Mouse (Mus musculus) MEL (cell line): ENCODE data around the gene Madd. TPM values are rescaled to one million over a fixed set of nuclear protein-coding genes. Genes with fewer than 3 reads are reported as not detected.

Experiments
- DNase-seq: peaks from one replicate; pipeline ENCODE4 v3.0.0; 2011; ENCODE audit warnings: low read depth, low spot score
- H3K27ac ChIP-seq: 2 replicates; pipeline ENCODE4 v1.5.1; 2012; ENCODE audit warnings: low read depth, mild to moderate bottlenecking, control low read depth, low read length, moderate library complexity; ENCODE audit not compliant: control insufficient read depth
- H3K27me3 ChIP-seq, 2 experiments: fragments of 150-350 bp in 1 of 2; sonication (generic) in 1 of 2; 2 replicates each; pipeline ENCODE4 v1.6.1; 2012; ENCODE audit warnings: low read length in 2 of 2, mild to moderate bottlenecking in 2 of 2, improper control_type of control experiment in 1 of 2, moderate library complexity in 1 of 2; ENCODE audit not compliant: insufficient read depth in 2 of 2, control insufficient read depth in 1 of 2
- H3K36me3 ChIP-seq, 2 experiments: 2 replicates each; pipeline ENCODE4 v1.6.1; 2012 to 2014; ENCODE audit warnings: low read length in 2 of 2, improper control_type of control experiment in 1 of 2, inconsistent platforms in 1 of 2, mild to moderate bottlenecking in 1 of 2; ENCODE audit not compliant: insufficient read depth in 2 of 2, control insufficient read depth in 1 of 2
- H3K4me1 ChIP-seq, 2 experiments: fragments of 150-350 bp in 1 of 2; sonication (generic) in 1 of 2; 2 replicates each; pipeline ENCODE4 v1.6.1; 2012; ENCODE audit warnings: low read length in 2 of 2, improper control_type of control experiment in 1 of 2, mild to moderate bottlenecking in 1 of 2; ENCODE audit not compliant: insufficient read depth in 2 of 2, control insufficient read depth in 1 of 2
- H3K4me3 ChIP-seq, 2 experiments: fragments of 150-350 bp in 1 of 2; sonication (generic) in 1 of 2; 2 replicates each; pipeline ENCODE4 v1.5.1; 2012; ENCODE audit warnings: low read depth in 2 of 2, low read length in 2 of 2, mild to moderate bottlenecking in 2 of 2, moderate library complexity in 2 of 2, control low read depth in 1 of 2, improper control_type of control experiment in 1 of 2; ENCODE audit not compliant: control insufficient read depth in 1 of 2, insufficient read depth in 1 of 2
- H3K79me2 ChIP-seq: 2 replicates; pipeline ENCODE4 v1.6.1; 2012; ENCODE audit warnings: mild to moderate bottlenecking, low read length, moderate library complexity; ENCODE audit not compliant: control insufficient read depth, poor library complexity, insufficient read depth
- H3K9ac ChIP-seq: 2 replicates; pipeline ENCODE4 v1.6.1; 2012; ENCODE audit warnings: low read depth, mild to moderate bottlenecking, control low read depth, low read length, moderate library complexity; ENCODE audit not compliant: control insufficient read depth, poor library complexity, severe bottlenecking
- H3K9me3 ChIP-seq: fragments of 150-350 bp; sonication (generic); replicated peaks from 2 replicates; pipeline ENCODE4 v1.6.1; 2012; ENCODE audit warnings: mild to moderate bottlenecking, low read length, improper control_type of control experiment, moderate library complexity; ENCODE audit not compliant: insufficient read depth
- BHLHE40 ChIP-seq: IDR thresholded peaks from 2 replicates; pipeline ENCODE4 v1.6.1; 2012; ENCODE audit warnings: low read depth, mild to moderate bottlenecking, inconsistent platforms, low read length, improper control_type of control experiment, borderline replicate concordance
- CHD2 ChIP-seq: IDR thresholded peaks from 2 replicates; pipeline ENCODE4 v1.6.1; 2011; ENCODE audit warnings: low read length, improper control_type of control experiment
- CTCF ChIP-seq, 3 experiments: IDR thresholded peaks in 2 of 3; conservative IDR thresholded peaks in 1 of 3; 2 replicates each; pipeline ENCODE4 v1.5.1; 2011 to 2012; ENCODE audit warnings: low read length in 3 of 3, low read depth in 2 of 3, mild to moderate bottlenecking in 2 of 3, improper control_type of control experiment in 1 of 3, inconsistent platforms in 1 of 3, mixed read lengths in 1 of 3, moderate library complexity in 1 of 3; ENCODE audit not compliant: control insufficient read depth in 1 of 3, insufficient read depth in 1 of 3, poor library complexity in 1 of 3, severe bottlenecking in 1 of 3
- ELF1 ChIP-seq: IDR thresholded peaks from 2 replicates; pipeline ENCODE4 v1.6.1; 2014; ENCODE audit warnings: low read depth, mild to moderate bottlenecking, inconsistent platforms, low read length, improper control_type of control experiment, moderate library complexity
- ETS1 ChIP-seq: IDR thresholded peaks from 2 replicates; pipeline ENCODE4 v1.6.1; 2012; ENCODE audit warnings: low read depth, mild to moderate bottlenecking, inconsistent platforms, low read length, improper control_type of control experiment, moderate library complexity
- GABPA ChIP-seq: IDR thresholded peaks from 2 replicates; pipeline ENCODE4 v1.6.1; 2012; ENCODE audit warnings: low read depth, mild to moderate bottlenecking, inconsistent platforms, low read length, improper control_type of control experiment, moderate library complexity
- GATA1 ChIP-seq: IDR thresholded peaks from 2 replicates; pipeline ENCODE4 v1.6.1; 2011; ENCODE audit warnings: low read depth, low read length, improper control_type of control experiment
- KAT2A ChIP-seq: conservative IDR thresholded peaks from 2 replicates; pipeline ENCODE4 v1.6.1; 2012; ENCODE audit warnings: low read depth, low read length, improper control_type of control experiment, inconsistent platforms
- MAFK ChIP-seq: IDR thresholded peaks from 2 replicates; pipeline ENCODE4 v1.6.1; 2011; ENCODE audit warnings: low read depth, mild to moderate bottlenecking, low read length, improper control_type of control experiment, borderline replicate concordance
- MAX ChIP-seq: IDR thresholded peaks from 2 replicates; pipeline ENCODE4 v1.6.1; 2011; ENCODE audit warnings: low read length, improper control_type of control experiment
- MAZ ChIP-seq: IDR thresholded peaks from 2 replicates; pipeline ENCODE4 v1.6.1; 2012; ENCODE audit warnings: low read depth, mild to moderate bottlenecking, inconsistent platforms, low read length, improper control_type of control experiment
- MXI1 ChIP-seq: IDR thresholded peaks from 2 replicates; pipeline ENCODE4 v1.6.1; 2011; ENCODE audit warnings: mild to moderate bottlenecking, low read depth, low read length, improper control_type of control experiment
- MYB ChIP-seq: IDR thresholded peaks from 2 replicates; pipeline ENCODE4 v1.6.1; 2011; ENCODE audit warnings: mild to moderate bottlenecking, low read depth, low read length, improper control_type of control experiment
- NELFE ChIP-seq: IDR thresholded peaks from 2 replicates; pipeline ENCODE4 v1.6.1; 2011; ENCODE audit warnings: low read depth, low read length, improper control_type of control experiment
- NRF1 ChIP-seq: IDR thresholded peaks from 2 replicates; pipeline ENCODE4 v1.6.1; 2014; ENCODE audit warnings: low read depth, mild to moderate bottlenecking, inconsistent platforms, low read length, improper control_type of control experiment, moderate library complexity; ENCODE audit not compliant: poor library complexity, insufficient read depth, severe bottlenecking
- POLR2A ChIP-seq, 2 experiments: IDR thresholded peaks; 2 replicates each; pipeline ENCODE4 v1.6.1; 2011 to 2012; ENCODE audit warnings: low read length in 2 of 2, mild to moderate bottlenecking in 2 of 2, control low read depth in 1 of 2, improper control_type of control experiment in 1 of 2, low read depth in 1 of 2, moderate library complexity in 1 of 2; ENCODE audit not compliant: control insufficient read depth in 1 of 2, insufficient read depth in 1 of 2, poor library complexity in 1 of 2
- POLR2AphosphoS2 ChIP-seq: IDR thresholded peaks from 2 replicates; pipeline ENCODE4 v1.6.1; 2011; ENCODE audit warnings: low read length, improper control_type of control experiment
- POLR2AphosphoS5 ChIP-seq: IDR thresholded peaks from 2 replicates; pipeline ENCODE4 v1.6.1; 2012; ENCODE audit warnings: low read depth, borderline replicate concordance, mild to moderate bottlenecking, inconsistent platforms, low read length, moderate library complexity, mixed read lengths
- SIN3A ChIP-seq: IDR thresholded peaks from 2 replicates; pipeline ENCODE4 v1.6.1; 2012; ENCODE audit warnings: low read length, improper control_type of control experiment, inconsistent platforms
- SMC3 ChIP-seq: IDR thresholded peaks from 2 replicates; pipeline ENCODE4 v1.6.1; 2011; ENCODE audit warnings: low read depth, low read length, improper control_type of control experiment
- TAL1 ChIP-seq: IDR thresholded peaks from 2 replicates; pipeline ENCODE4 v1.6.1; 2012; ENCODE audit warnings: mild to moderate bottlenecking, inconsistent platforms, low read length, moderate library complexity, mixed read lengths
- TBP ChIP-seq: IDR thresholded peaks from 2 replicates; pipeline ENCODE4 v1.8.0; 2011; ENCODE audit warnings: low read depth, low read length, improper control_type of control experiment
- TCF12 ChIP-seq: IDR thresholded peaks from 2 replicates; pipeline ENCODE4 v1.6.1; 2014; ENCODE audit warnings: low read depth, mild to moderate bottlenecking, inconsistent platforms, low read length, improper control_type of control experiment, moderate library complexity
- USF1 ChIP-seq: IDR thresholded peaks from 2 replicates; pipeline ENCODE4 v1.6.1; 2014; ENCODE audit warnings: low read depth, mild to moderate bottlenecking, inconsistent platforms, low read length, improper control_type of control experiment, moderate library complexity
- ZMIZ1 ChIP-seq: IDR thresholded peaks from 2 replicates; pipeline ENCODE4 v1.6.1; 2012; ENCODE audit warnings: low read depth, mild to moderate bottlenecking, inconsistent platforms, low read length, improper control_type of control experiment, moderate library complexity
- ZNF384 ChIP-seq: IDR thresholded peaks from 2 replicates; pipeline ENCODE4 v1.6.1; 2012; ENCODE audit warnings: low read depth, mild to moderate bottlenecking, inconsistent platforms, low read length, improper control_type of control experiment
- polyA plus RNA-seq, 2 experiments: library from polyadenylated mRNA; stranded (reverse) in 1 of 2; unstranded in 1 of 2; fragments of >175 nt in 1 of 2; fragments of >200 nt in 1 of 2; gene quantifications; 2 replicates each; pipeline versions ENCODE4 v1.2.1 to v1.2.4; 2012; ENCODE audit warnings: low replicate concordance in 2 of 2, low read depth in 1 of 2; ENCODE audit not compliant: insufficient read length in 2 of 2, insufficient read depth in 1 of 2, missing spikeins in 1 of 2
- total RNA-seq: library from RNA; depleted of rRNA; stranded (reverse); fragments of 300-350 nt; gene quantifications from 2 replicates; pipeline ENCODE4 v1.2.3, GENCODE M21; 2012

The Madd gene
- total and polyA plus RNA-seq, 3 experiments, result 17.5 to 27.4 TPM; not detected in 1

GRCm38 (mm10) chr2:91157002-91157752 is 26.5 kb downstream of the Madd start:
- Histone ChIP-seq H3K9me3 (no peaks in the 10 kb centered on the region), H3K9ac (no peak overlapping the region), H3K4me1 (peaks cover 0 to 7% of the 10 kb centered on the region in 2 experiments; a peak in 1 of 4 replicates), H3K27me3 (no peaks in the 10 kb centered on the region), H3K36me3 (peaks cover 11 to 12% of the 10 kb centered on the region in 2 experiments), H3K27ac (no peak overlapping the region), H3K4me3 (no peak overlapping the region), H3K79me2 (no peaks in the 10 kb centered on the region)
- DNase-seq, result no peak
- TF ChIP-seq KAT2A (no peak), TCF12 (no peak), SIN3A (no peak), SMC3 (no peak), POLR2AphosphoS5 (no peak), ETS1 (no peak), MYB (no peak), NRF1 (no peak), NELFE (no peak), MAFK (no peak), CTCF (IDR thresholded peaks at IDR 0.05 in 2 of 3, conservative IDR thresholded peaks at IDR 0.05 in 1 of 3; ENCODE audit: control insufficient read depth in 1 of 3, insufficient read depth in 1 of 3, low read depth in 2 of 3, low read length in 3 of 3, poor library complexity in 1 of 3, severe bottlenecking in 1 of 3) (no peak), ELF1 (no peak), BHLHE40 (no peak), POLR2AphosphoS2 (no peak), MAZ (no peak), TAL1 (no peak), ZNF384 (no peak)

- no peaks in the 10 kb centered on the region for H3K79me2 ChIP-seq
- no peak for TF ChIP-seq TBP
- no peak for TF ChIP-seq GATA1
- TF ChIP-seq POLR2AphosphoS5, result no peak
- no peak for TF ChIP-seq POLR2A (IDR thresholded peaks at IDR 0.05; ENCODE audit: control insufficient read depth in 1 of 2, insufficient read depth in 1 of 2, low read depth in 1 of 2, low read length in 2 of 2, poor library complexity in 1 of 2)
- TF ChIP-seq USF1, result no peak
- no peak for TF ChIP-seq POLR2AphosphoS2
- no peak for TF ChIP-seq ZMIZ1
- TF ChIP-seq CHD2, result no peak
- no peak for TF ChIP-seq ETS1
- TF ChIP-seq MAX, result no peak
- TF ChIP-seq MXI1, result no peak
- no peak for TF ChIP-seq GABPA
- TF ChIP-seq TAL1, result no peak
- TF ChIP-seq NRF1, result no peak
- no peak for TF ChIP-seq MAFK
- no peaks in the 10 kb centered on the region for H3K9me3 ChIP-seq
Measured at GRCm38 (mm10) chr2:91154091-91154490, 29.5 kb downstream of the Madd start.

More at GRCm38 (mm10) chr2:91154091-91154490, 29.5 kb downstream of the Madd start:
- no peak overlapping the region for H3K4me3 ChIP-seq
- H3K27ac ChIP-seq, result no peak overlapping the region
- H3K27me3 ChIP-seq, result no peaks in the 10 kb centered on the region
- H3K9ac ChIP-seq, result no peak overlapping the region
- H3K36me3 ChIP-seq, result peaks cover 0 to 17% of the 10 kb centered on the region in 2 experiments; a peak in 2 of 4 replicates
- DNase-seq, result no peak
- H3K4me1 ChIP-seq, result no peaks in the 10 kb centered on the region
